Mouse (Mus musculus) liver, embryonic 12.5 days (tissue): ENCODE measurements around the gene Slc7a6os. TPM values are rescaled to one million over a fixed set of nuclear protein-coding genes. Genes with fewer than 3 reads are reported as not detected.
"Not testable (repeated sequence)": the region's sequence is repeated elsewhere in the genome, so short reads cannot be mapped to it uniquely, and the experiment has no call there.

Experiments
- ATAC-seq: fragments of 200-750 bp; cut with Nextera tagmentation; 2 replicates; pipeline ENCODE4 v1.8.0; 2017; ENCODE audit warnings: moderate number of reproducible peaks, mild to moderate bottlenecking, moderate library complexity
- H3K27ac ChIP-seq: fragments of 300-500 bp; sonication (generic); 2 replicates; pipeline ENCODE4 v1.5.1; 2016; ENCODE audit warnings: mild to moderate bottlenecking
- H3K27me3 ChIP-seq: fragments of 300-500 bp; sonication (generic); replicated peaks from 2 replicates; pipeline ENCODE4 v1.6.1; 2016; ENCODE audit warnings: mild to moderate bottlenecking, moderate library complexity
- H3K36me3 ChIP-seq: fragments of 300-500 bp; sonication (generic); 2 replicates; pipeline ENCODE4 v1.6.1; 2016; ENCODE audit warnings: mild to moderate bottlenecking, moderate library complexity
- H3K4me1 ChIP-seq: fragments of 300-500 bp; sonication (generic); 2 replicates; pipeline ENCODE4 v1.6.1; 2016
- H3K4me2 ChIP-seq: fragments of 300-500 bp; sonication (generic); 2 replicates; pipeline ENCODE4 v1.6.1; 2016; ENCODE audit warnings: mild to moderate bottlenecking, moderate library complexity
- H3K4me3 ChIP-seq: fragments of 300-500 bp; sonication (generic); 2 replicates; pipeline ENCODE4 v1.5.1; 2016; ENCODE audit warnings: mild to moderate bottlenecking, moderate library complexity
- H3K9ac ChIP-seq: fragments of 300-500 bp; sonication (generic); 2 replicates; pipeline ENCODE4 v1.6.1; 2016; ENCODE audit warnings: mild to moderate bottlenecking, moderate library complexity
- H3K9me3 ChIP-seq: fragments of 300-500 bp; sonication (generic); replicated peaks from 2 replicates; pipeline ENCODE4 v1.6.1; 2016; ENCODE audit warnings: mild to moderate bottlenecking, moderate library complexity
- WGBS: fragments of 180-500 bp; shearing (Covaris S2); methylation state at CpG from one replicate; pipeline ENCODE4 v1.1.7; 2016; ENCODE audit not compliant: insufficient replicate concordance; 5-methylcytosine and 5-hydroxymethylcytosine counted together
- polyA plus RNA-seq: library from polyadenylated mRNA; unstranded; fragments of >200 nt; fragmentation: Nextera tagmentation; extraction: Ambion mirVana; gene quantifications from 2 replicates; pipeline ENCODE4 v1.2.1, GENCODE M21; 2016

Gene Slc7a6os
- polyA plus RNA-seq, 1 experiment from 2014 or later = 21.9 TPM

- peak overlapping the region; percentile 72 for H3K4me3 ChIP-seq
- H3K4me2 ChIP-seq = peak overlapping the region; percentile 85
- H3K9ac ChIP-seq = peak overlapping the region; percentile 85
- under 1% methylated on average over 35 of the region's 35 CpGs for WGBS
- peak overlapping the region; percentile 85 for H3K27ac ChIP-seq
- peak; percentile 68 for ATAC-seq
- no peaks in the 10 kb centered on the region for H3K27me3 ChIP-seq
- no peaks in the 10 kb centered on the region for H3K9me3 ChIP-seq
- H3K36me3 ChIP-seq = peaks cover 62% of the 10 kb centered on the region
- H3K4me1 ChIP-seq = peaks cover 27% of the 10 kb centered on the region
Measured at GRCm38 (mm10) chr8:106210035-106210731, 552 bp downstream of the Slc7a6os start.

GRCm38 (mm10) chr8:106199596-106199995 is 11.1 kb downstream of the Slc7a6os start:
- peaks cover 92% of the 10 kb centered on the region for H3K36me3 ChIP-seq
- H3K27ac ChIP-seq, H3K9me3 ChIP-seq, H3K9ac ChIP-seq, H3K4me2 ChIP-seq, H3K4me1 ChIP-seq, H3K27me3 ChIP-seq, ATAC-seq, H3K4me3 ChIP-seq: not testable (repeated sequence)
- 81% methylated on average over 3 of the region's 3 CpGs for WGBS

GRCm38 (mm10) chr8:106198741-106199140 is 12.0 kb downstream of the Slc7a6os start:
- no peak overlapping the region for H3K27ac ChIP-seq
- peaks cover 4% of the 10 kb centered on the region; the same call in 1 of the 2 replicates for H3K27me3 ChIP-seq
- no peaks in the 10 kb centered on the region for H3K9me3 ChIP-seq
- H3K36me3 ChIP-seq = peaks cover 89% of the 10 kb centered on the region
- no peak overlapping the region for H3K9ac ChIP-seq
- no peaks in the 10 kb centered on the region for H3K4me1 ChIP-seq
- H3K4me2 ChIP-seq = no peak overlapping the region
- whole genome bisulfite sequencing = 14% methylated on average over 1 of the region's 1 CpGs
- no peak overlapping the region for H3K4me3 ChIP-seq
- ATAC-seq = 0 out of 2 replicates have a peak, but pooled peaks have one; percentile 46

GRCm38 (mm10) chr8:106194062-106194461 is 16.7 kb downstream of the Slc7a6os start:
- peaks cover 67% of the 10 kb centered on the region for H3K36me3 ChIP-seq
- 51% methylated on average over 5 of the region's 5 CpGs for WGBS

GRCm38 (mm10) chr8:106193162-106193561 is 17.6 kb downstream of the Slc7a6os start:
- ATAC-seq = no peak
- Histone ChIP-seq H3K4me2 (no peak overlapping the region), H3K9ac (no peak overlapping the region), H3K4me1 (peaks cover 17% of the 10 kb centered on the region), H3K9me3 (no peaks in the 10 kb centered on the region), H3K27ac (no peak overlapping the region), H3K27me3 (peaks cover 11% of the 10 kb centered on the region), H3K4me3 (no peak overlapping the region), H3K36me3 (peaks cover 63% of the 10 kb centered on the region)
- WGBS = 35% methylated on average over 6 of the region's 6 CpGs

More at GRCm38 (mm10) chr8:106194062-106194461, 16.7 kb downstream of the Slc7a6os start:
- Histone ChIP-seq H3K9ac (no peak overlapping the region), H3K4me3 (no peak overlapping the region), H3K27ac (no peak overlapping the region), H3K4me2 (no peak overlapping the region), H3K4me1 (peaks cover 15% of the 10 kb centered on the region), H3K27me3 (peaks cover 11% of the 10 kb centered on the region), H3K9me3 (no peaks in the 10 kb centered on the region)
- ATAC-seq = no peak

- Histone ChIP-seq H3K4me1 (peaks cover 29% of the 10 kb centered on the region), H3K36me3 (peaks cover 58% of the 10 kb centered on the region), H3K9ac (no peak overlapping the region), H3K9me3 (no peaks in the 10 kb centered on the region), H3K27ac (no peak overlapping the region), H3K27me3 (peaks cover 11% of the 10 kb centered on the region), H3K4me2 (no peak overlapping the region), H3K4me3 (no peak overlapping the region)
- 21% methylated on average over 5 of the region's 5 CpGs for WGBS
- ATAC-seq = peak; percentile 81
Measured at GRCm38 (mm10) chr8:106191639-106192038, 19.1 kb downstream of the Slc7a6os start.

GRCm38 (mm10) chr8:106189162-106189561 is 21.6 kb downstream of the Slc7a6os start:
- no peaks in the 10 kb centered on the region for H3K9me3 ChIP-seq
- no peak overlapping the region for H3K4me3 ChIP-seq
- no peak overlapping the region for H3K4me2 ChIP-seq
- peaks cover 11% of the 10 kb centered on the region for H3K27me3 ChIP-seq
- peaks cover 41% of the 10 kb centered on the region for H3K36me3 ChIP-seq
- no peak overlapping the region for H3K9ac ChIP-seq
- ATAC-seq = no peak
- peaks cover 29% of the 10 kb centered on the region for H3K4me1 ChIP-seq
- no peak overlapping the region for H3K27ac ChIP-seq
- WGBS = 87% methylated on average over 4 of the region's 4 CpGs

- H3K36me3 ChIP-seq = peaks cover 20% of the 10 kb centered on the region
- H3K27ac ChIP-seq = no peak overlapping the region
- H3K4me3 ChIP-seq = no peak overlapping the region
- H3K9me3 ChIP-seq = no peaks in the 10 kb centered on the region
- H3K9ac ChIP-seq = no peak overlapping the region
- H3K4me2 ChIP-seq = no peak overlapping the region
- no peaks in the 10 kb centered on the region; the same call in 1 of the 2 replicates for H3K27me3 ChIP-seq
- 63% methylated on average over 3 of the region's 3 CpGs for WGBS
- ATAC-seq = no peak
- peaks cover 20% of the 10 kb centered on the region for H3K4me1 ChIP-seq
Measured at GRCm38 (mm10) chr8:106186394-106186793, 24.3 kb downstream of the Slc7a6os start.

GRCm38 (mm10) chr8:106185628-106186270 is 25.0 kb downstream of the Slc7a6os start:
- Histone ChIP-seq H3K9me3 (no peaks in the 10 kb centered on the region), H3K4me3 (no peak overlapping the region), H3K27ac (no peak overlapping the region), H3K9ac (no peak overlapping the region), H3K4me2 (no peak overlapping the region), H3K36me3 (peaks cover 20% of the 10 kb centered on the region), H3K27me3 (no peaks in the 10 kb centered on the region; the same call in 1 of the 2 replicates), H3K4me1 (peaks cover 14% of the 10 kb centered on the region; the same call in 1 of the 2 replicates)
- 80% methylated on average over 8 of the region's 8 CpGs for WGBS
- no peak for ATAC-seq

GRCm38 (mm10) chr8:106178428-106178827 is 32.3 kb downstream of the Slc7a6os start:
- 69% methylated on average over 2 of the region's 2 CpGs for WGBS
- H3K9me3 ChIP-seq = no peaks in the 10 kb centered on the region
- ATAC-seq = no peak
- no peak overlapping the region for H3K4me2 ChIP-seq
- no peak overlapping the region for H3K4me3 ChIP-seq
- H3K4me1 ChIP-seq = peaks cover 16% of the 10 kb centered on the region
- H3K36me3 ChIP-seq = peaks cover 8% of the 10 kb centered on the region; the same call in 1 of the 2 replicates
- H3K9ac ChIP-seq = no peak overlapping the region
- no peaks in the 10 kb centered on the region for H3K27me3 ChIP-seq
- no peak overlapping the region for H3K27ac ChIP-seq

- no peak overlapping the region for H3K4me3 ChIP-seq
- H3K9me3 ChIP-seq = no peaks in the 10 kb centered on the region
- no peak overlapping the region for H3K27ac ChIP-seq
- H3K36me3 ChIP-seq = peaks cover 8% of the 10 kb centered on the region; the same call in 1 of the 2 replicates
- no peak overlapping the region for H3K9ac ChIP-seq
- no peak overlapping the region for H3K4me2 ChIP-seq
- WGBS = 63% methylated on average over 1 of the region's 1 CpGs
- ATAC-seq = no peak
- H3K27me3 ChIP-seq = no peaks in the 10 kb centered on the region
- H3K4me1 ChIP-seq = peaks cover 19% of the 10 kb centered on the region
Measured at GRCm38 (mm10) chr8:106177594-106177993, 33.1 kb downstream of the Slc7a6os start.

- Histone ChIP-seq H3K9me3 (no peaks in the 10 kb centered on the region), H3K27me3 (no peaks in the 10 kb centered on the region), H3K4me2 (no peak overlapping the region), H3K4me1 (peaks cover 19% of the 10 kb centered on the region), H3K4me3 (no peak overlapping the region), H3K36me3 (peaks cover 8% of the 10 kb centered on the region; the same call in 1 of the 2 replicates), H3K27ac (no peak overlapping the region), H3K9ac (no peak overlapping the region)
- 56% methylated on average over 1 of the region's 1 CpGs for WGBS
- no peak for ATAC-seq
Measured at GRCm38 (mm10) chr8:106176891-106177290, 33.8 kb downstream of the Slc7a6os start.
